Mouse (Mus musculus) erythroblast, embryonic 14.5 days (primary cell): ENCODE measurements around the gene Uvrag.

Source experiments
- GATA1 ChIP-seq: IDR thresholded peaks from 2 replicates; pipeline ENCODE4 v1.6.1; 2012; ENCODE audit warnings: low read length, inconsistent platforms, mixed read lengths
- TAL1 ChIP-seq: IDR thresholded peaks from 3 replicates; pipeline ENCODE4 v1.6.1; 2012; ENCODE audit warnings: low read length, inconsistent platforms, mixed read lengths

GRCm38 (mm10) chr7:98991204-98991761 lies 149.7 kb downstream of the Uvrag start:
- TF ChIP-seq GATA1 (no peak), TAL1 (no peak)
